Mouse (Mus musculus) adipose tissue, adult 10 weeks (tissue): Measurements from ENCODE around the gene Klra1. TPM values are rescaled to one million over a fixed set of nuclear protein-coding genes. Genes with fewer than 3 reads are reported as not detected.

Experiments used
- polyA plus RNA-seq: library from polyadenylated mRNA; stranded (reverse); fragments of 350-450 nt; fragmentation: Illumina TruSeq; extraction: RNeasy Lipid Tissue Mini Kit (QIAGEN cat#74804); gene quantifications from one replicate; pipeline ENCODE4 v1.2.3, GENCODE M21; 2014; ENCODE audit warnings: low read depth, low replicate concordance

The Klra1 gene
- not detected for polyA plus RNA-seq

DNA sequence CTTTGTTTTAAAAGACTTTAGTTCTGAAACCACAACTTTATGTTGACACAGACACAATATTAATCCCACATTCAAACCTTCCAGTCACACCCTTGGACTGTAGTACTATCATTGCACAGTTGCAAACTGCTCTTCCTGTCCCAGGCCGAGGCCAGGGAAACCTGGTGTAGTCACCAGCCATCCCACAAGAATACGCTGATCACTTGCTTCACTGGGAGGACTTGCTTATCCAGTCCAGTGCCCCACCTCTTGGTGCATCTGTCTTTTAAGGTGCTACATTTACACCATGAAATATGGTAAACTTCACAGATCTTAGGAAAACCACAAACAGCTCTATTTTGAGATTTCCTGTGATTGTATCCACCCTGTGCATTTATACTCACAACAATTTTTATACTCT is at the start of gene Klra1:
TSS of gene Klra1 (minus strand) at position 125 of the 400 bp plus-strand sequence.

DNA sequence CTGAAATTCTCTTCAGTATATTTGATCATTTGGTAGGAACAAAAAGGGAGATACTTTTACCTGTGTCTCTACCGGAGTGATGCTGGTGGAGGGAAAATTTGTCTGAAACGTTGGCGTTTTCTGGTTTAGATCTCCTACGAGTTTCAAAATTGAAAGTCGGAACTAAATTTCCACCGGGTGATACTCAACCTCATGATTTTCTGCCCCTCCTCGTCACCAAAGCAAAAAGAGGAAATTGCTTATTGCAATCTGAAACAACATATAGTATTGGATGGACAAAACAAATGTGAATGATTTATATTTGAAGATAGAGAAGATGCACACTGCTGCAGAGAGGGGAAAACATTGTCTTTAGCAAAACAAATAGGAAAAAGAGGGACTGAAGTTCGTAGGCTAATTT is 49.3 kb downstream of the Klra1 start, which contains the start of gene Klra3:
TSS of gene Klra3 (minus strand) at position 164 of the 400 bp plus-strand sequence.

Other genes with a start within 250 kb of the Klra1 start
- 0.57 TPM for gene Klra9, start 193.8 kb downstream of the Klra1 start, polyA plus RNA-seq
- gene Klra7, start 153.6 kb downstream of the Klra1 start, polyA plus RNA-seq: 0.69 TPM
- gene Klra10, start 104.9 kb downstream of the Klra1 start, polyA plus RNA-seq: not detected
- gene Klra3, start 49.3 kb downstream of the Klra1 start, polyA plus RNA-seq: not detected